Mouse (Mus musculus) brown adipose tissue, adult 24 weeks (tissue): ENCODE data around the gene Dnajc2. TPM values are rescaled to one million over a fixed set of nuclear protein-coding genes. Genes with fewer than 3 reads are reported as not detected.

ENCODE experiments used
- H3K27ac ChIP-seq: fragments of 200-500 bp; replicated peaks from 2 replicates; pipeline ENCODE4 v1.5.1; 2012; ENCODE audit warnings: low read depth, mild to moderate bottlenecking, low read length
- H3K4me1 ChIP-seq: fragments of 200-500 bp; 2 replicates; pipeline ENCODE4 v1.6.1; 2012; ENCODE audit warnings: low read length, mixed read lengths; ENCODE audit not compliant: control insufficient read depth, insufficient read depth, insufficient read length
- H3K4me3 ChIP-seq: fragments of 200-500 bp; 2 replicates; pipeline ENCODE4 v1.5.1; 2012; ENCODE audit warnings: low read depth, mild to moderate bottlenecking, low read length, moderate library complexity; ENCODE audit not compliant: insufficient read depth
- polyA plus RNA-seq: library from polyadenylated mRNA; stranded (reverse); fragments of >200 nt; gene quantifications from 2 replicates; pipeline ENCODE4 v1.2.4, GENCODE M21; 2012; ENCODE audit not compliant: missing spikeins, insufficient read depth, insufficient read length

The Dnajc2 gene
- polyA plus RNA-seq, 1 experiment, result 19.9 TPM

DNA sequence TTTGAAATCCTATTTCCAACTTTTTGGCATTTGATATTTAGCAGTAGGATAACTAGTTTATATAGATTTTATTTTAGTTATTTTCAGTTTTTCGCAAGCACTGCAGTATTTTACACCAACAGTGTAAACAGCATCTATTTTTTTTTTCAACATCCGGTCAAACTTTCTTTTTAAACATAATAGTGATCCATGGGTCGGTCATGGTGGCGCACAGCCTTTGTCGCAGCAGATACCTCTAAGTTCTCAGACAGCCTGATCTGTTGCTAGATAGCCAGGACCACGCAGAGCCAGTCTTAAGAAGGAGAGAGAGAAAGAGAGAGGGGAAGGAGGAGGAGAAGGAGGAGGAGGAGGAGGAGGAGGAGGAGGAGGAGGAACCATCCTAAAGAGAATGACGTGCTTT, 725 bp upstream of the Dnajc2 start:
- Histone ChIP-seq H3K27ac (no peak overlapping the region), H3K4me1 (peaks cover 10% of the 10 kb centered on the region; the same call in 1 of the 2 replicates), H3K4me3 (no peak overlapping the region)

DNA sequence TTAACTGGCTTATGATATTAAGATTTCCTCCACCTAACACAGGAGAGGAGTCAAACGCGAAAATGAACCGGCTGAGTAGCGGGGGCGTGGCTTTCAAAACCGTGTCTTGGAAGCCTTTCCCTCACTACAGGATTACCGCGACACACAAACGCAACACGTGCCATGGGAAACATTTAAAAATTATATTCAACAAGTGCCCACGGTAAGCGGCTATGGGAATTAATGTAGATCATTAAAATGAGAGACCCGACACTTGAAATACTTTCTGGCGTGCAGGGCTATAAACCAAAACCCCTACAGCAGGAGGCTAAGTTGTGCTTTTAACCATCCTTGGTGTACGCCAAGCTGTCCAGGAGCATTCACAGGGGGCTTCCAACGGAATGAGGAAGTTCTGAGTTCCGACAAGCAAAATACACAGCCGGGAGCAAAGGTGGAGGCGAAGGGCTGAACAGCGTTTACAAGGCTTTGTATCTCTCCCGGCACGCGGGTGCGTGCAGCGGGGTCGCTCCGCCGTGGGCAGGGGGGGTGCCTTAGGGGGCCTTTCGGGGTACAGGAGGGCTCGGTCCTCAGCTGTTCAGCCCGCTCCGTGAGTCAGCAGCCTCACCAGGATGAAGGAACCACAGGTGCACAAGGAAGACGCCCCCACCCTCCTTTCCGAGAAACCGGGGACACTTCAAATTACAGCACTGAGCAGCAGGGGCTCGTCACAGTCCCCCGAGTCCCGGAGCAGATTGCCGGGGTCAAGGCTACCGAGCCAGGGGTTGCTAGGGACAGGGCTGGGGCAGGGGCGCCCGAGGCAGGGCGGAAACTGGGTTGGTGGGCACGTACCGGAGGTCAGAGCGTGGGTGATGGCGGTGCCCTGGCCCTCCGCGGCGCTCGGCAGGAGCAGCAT, 644 bp downstream of the Dnajc2 start:
- no peak overlapping the region for H3K27ac ChIP-seq
- peak overlapping the region; percentile 98 for H3K4me3 ChIP-seq
- peaks cover 9% of the 10 kb centered on the region; the same call in 1 of the 2 replicates for H3K4me1 ChIP-seq

- H3K27ac ChIP-seq, result no peak overlapping the region
- H3K4me1 ChIP-seq, result no peaks in the 10 kb centered on the region
- H3K4me3 ChIP-seq, result no peak overlapping the region
Observed at GRCm38 (mm10) chr5:21776491-21776890, 8.6 kb downstream of the Dnajc2 start.

GRCm38 (mm10) chr5:21769841-21770240, 15.2 kb downstream of the Dnajc2 start:
- H3K27ac ChIP-seq, result no peak overlapping the region
- H3K4me1 ChIP-seq, result no peaks in the 10 kb centered on the region
- H3K4me3 ChIP-seq, result no peak overlapping the region

GRCm38 (mm10) chr5:21768506-21768905, 16.5 kb downstream of the Dnajc2 start:
- Histone ChIP-seq H3K4me1 (no peaks in the 10 kb centered on the region), H3K4me3 (no peak overlapping the region), H3K27ac (no peak overlapping the region)

- Histone ChIP-seq H3K27ac (no peak overlapping the region), H3K4me3 (no peak overlapping the region), H3K4me1 (no peaks in the 10 kb centered on the region)
Observed at GRCm38 (mm10) chr5:21745966-21746365, 39.1 kb downstream of the Dnajc2 start.

- H3K27ac ChIP-seq, result no peak overlapping the region
- H3K4me1 ChIP-seq, result no peaks in the 10 kb centered on the region
- no peak overlapping the region for H3K4me3 ChIP-seq
Observed at GRCm38 (mm10) chr5:21744651-21745050, 40.4 kb downstream of the Dnajc2 start.

GRCm38 (mm10) chr5:21743606-21744005, 41.4 kb downstream of the Dnajc2 start:
- Histone ChIP-seq H3K27ac (no peak overlapping the region), H3K4me1 (no peaks in the 10 kb centered on the region), H3K4me3 (no peak overlapping the region)

DNA sequence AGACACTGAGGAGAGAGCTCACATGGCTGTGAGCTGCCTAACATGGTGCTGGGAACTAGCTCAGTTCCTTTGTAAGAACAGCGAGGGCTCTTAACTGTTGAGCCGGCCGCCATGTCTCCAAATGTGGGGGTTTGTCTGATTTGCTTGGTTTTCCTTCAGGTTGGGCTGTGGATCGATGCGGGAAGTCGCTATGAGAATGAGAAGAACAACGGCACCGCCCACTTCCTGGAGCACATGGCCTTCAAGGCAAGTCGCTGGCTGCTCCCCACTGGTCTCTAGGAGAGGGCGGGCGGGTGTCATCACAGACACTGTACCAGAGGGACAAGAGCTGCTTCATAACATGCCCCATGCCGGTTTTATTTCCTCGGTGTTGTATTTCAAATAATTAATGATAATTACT, 45.2 kb downstream of the Dnajc2 start:
- Histone ChIP-seq H3K27ac (no peak overlapping the region), H3K4me1 (peaks cover 8% of the 10 kb centered on the region; the same call in 1 of the 2 replicates), H3K4me3 (no peak overlapping the region)

DNA sequence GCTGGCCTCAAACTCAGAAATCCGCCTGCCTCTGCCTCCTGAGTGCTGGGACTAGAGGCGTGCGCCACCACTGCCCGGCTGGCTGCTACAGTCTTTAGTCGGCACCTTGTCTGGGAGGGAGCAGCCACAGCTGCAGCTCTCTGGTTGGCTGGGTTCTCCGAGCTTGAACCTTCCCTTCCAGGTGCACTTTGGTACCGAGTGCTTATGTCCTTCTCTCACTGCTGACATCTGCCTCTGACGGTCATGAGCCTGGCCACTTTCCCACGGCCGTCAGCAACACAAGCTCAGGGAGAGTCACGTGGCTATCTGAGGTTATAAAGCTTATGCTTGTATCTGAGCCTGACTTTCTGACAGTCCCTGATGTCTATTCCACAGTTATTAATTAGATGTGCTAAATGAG, 45.9 kb downstream of the Dnajc2 start:
- peaks cover 8% of the 10 kb centered on the region; the same call in 1 of the 2 replicates for H3K4me1 ChIP-seq
- no peak overlapping the region for H3K4me3 ChIP-seq
- H3K27ac ChIP-seq, result no peak overlapping the region

- Histone ChIP-seq H3K4me3 (peak overlapping the region; percentile 90), H3K27ac (no peak overlapping the region), H3K4me1 (peaks cover 10% of the 10 kb centered on the region; the same call in 1 of the 2 replicates)
Observed at GRCm38 (mm10) chr5:21737620-21738019, 47.4 kb downstream of the Dnajc2 start.

GRCm38 (mm10) chr5:21736956-21737585, 48.0 kb downstream of the Dnajc2 start, which contains the start of gene Pmpcb:
Gene Pmpcb, plus strand, starts transcription at chr5:21737141.
- no peak within 1 kb of the TSS for H3K27ac ChIP-seq
- peak within 1 kb of the TSS; percentile 90 for H3K4me3 ChIP-seq
- peaks cover 10% of the 10 kb centered on the region; the same call in 1 of the 2 replicates for H3K4me1 ChIP-seq

DNA sequence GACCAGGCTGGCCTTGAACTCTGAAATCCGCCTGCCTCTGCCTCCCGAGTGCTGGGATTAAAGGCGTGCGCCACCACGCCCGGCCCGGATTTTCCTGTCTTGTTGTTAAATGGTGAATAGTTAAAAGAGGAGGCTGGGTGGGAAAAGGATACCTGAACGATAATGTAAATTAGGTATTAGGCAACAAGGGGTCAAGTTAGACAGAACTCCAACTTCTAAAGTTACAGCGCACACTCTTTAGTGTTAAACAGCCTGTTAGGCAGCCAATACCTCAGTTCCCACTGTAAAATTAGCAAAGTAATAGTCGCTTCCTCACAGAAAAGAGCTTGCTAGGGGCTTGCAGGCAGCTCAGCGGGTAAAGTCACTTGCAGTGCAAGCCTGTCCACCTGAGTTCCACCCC, 49.0 kb downstream of the Dnajc2 start:
- Histone ChIP-seq H3K27ac (no peak overlapping the region), H3K4me1 (peaks cover 10% of the 10 kb centered on the region; the same call in 1 of the 2 replicates), H3K4me3 (no peak overlapping the region)

GRCm38 (mm10) chr5:21735584-21735983, 49.5 kb downstream of the Dnajc2 start:
- Histone ChIP-seq H3K27ac (no peak overlapping the region), H3K4me1 (peaks cover 10% of the 10 kb centered on the region; the same call in 1 of the 2 replicates), H3K4me3 (peak overlapping the region; percentile 56)

GRCm38 (mm10) chr5:21735100-21735499, 50.0 kb downstream of the Dnajc2 start:
- Histone ChIP-seq H3K4me1 (peaks cover 10% of the 10 kb centered on the region; the same call in 1 of the 2 replicates), H3K4me3 (peak overlapping the region; percentile 56), H3K27ac (no peak overlapping the region)
